Mouse (Mus musculus) liver, embryonic 13.5 days (tissue): ENCODE results near the gene Gna14. TPM values are rescaled to one million over a fixed set of nuclear protein-coding genes. Genes with fewer than 3 reads are reported as not detected.

Experiments used
- ATAC-seq: fragments of 200-750 bp; cut with Nextera tagmentation; 2 replicates; pipeline ENCODE4 v1.8.0; 2017; ENCODE audit warnings: low read depth, mild to moderate bottlenecking, moderate number of reproducible peaks, moderate library complexity
- DNase-seq: peaks from one replicate; pipeline ENCODE4 v3.0.0; 2022
- H3K27ac ChIP-seq: fragments of 300-500 bp; sonication (generic); 2 replicates; pipeline ENCODE4 v1.5.1; 2015; ENCODE audit warnings: moderate library complexity, mild to moderate bottlenecking, inconsistent platforms
- H3K27me3 ChIP-seq: fragments of 300-500 bp; sonication (generic); 2 replicates; pipeline ENCODE4 v1.6.1; 2015; ENCODE audit warnings: mild to moderate bottlenecking, inconsistent platforms
- H3K36me3 ChIP-seq: fragments of 300-500 bp; sonication (generic); 2 replicates; pipeline ENCODE4 v1.6.1; 2015; ENCODE audit warnings: mild to moderate bottlenecking, inconsistent platforms
- H3K4me1 ChIP-seq: fragments of 300-500 bp; sonication (generic); replicated peaks from 2 replicates; pipeline ENCODE4 v1.6.1; 2015; ENCODE audit warnings: inconsistent platforms
- H3K4me2 ChIP-seq: fragments of 300-500 bp; sonication (generic); 2 replicates; pipeline ENCODE4 v1.6.1; 2015; ENCODE audit warnings: inconsistent platforms, mild to moderate bottlenecking, moderate library complexity
- H3K4me3 ChIP-seq: fragments of 300-500 bp; sonication (generic); replicated peaks from 2 replicates; pipeline ENCODE4 v1.5.1; 2015; ENCODE audit warnings: mild to moderate bottlenecking, inconsistent platforms
- H3K9ac ChIP-seq: fragments of 300-500 bp; sonication (generic); 2 replicates; pipeline ENCODE4 v1.6.1; 2015; ENCODE audit warnings: mild to moderate bottlenecking, inconsistent platforms
- H3K9me3 ChIP-seq: fragments of 300-500 bp; sonication (generic); replicated peaks from 2 replicates; pipeline ENCODE4 v1.6.1; 2016; ENCODE audit warnings: inconsistent platforms
- WGBS: fragments of 180-500 bp; shearing (Covaris S2); methylation state at CpG from one replicate; pipeline ENCODE4 v1.1.7; 2015; ENCODE audit not compliant: insufficient replicate concordance; 5-methylcytosine and 5-hydroxymethylcytosine counted together
- polyA plus RNA-seq: library from polyadenylated mRNA; unstranded; fragments of >200 nt; fragmentation: Nextera tagmentation; extraction: Ambion mirVana; gene quantifications from 2 replicates; pipeline ENCODE4 v1.2.1, GENCODE M21; 2015

Gna14 gene
- polyA plus RNA-seq, 1 experiment from 2014 or later: 1.2 TPM

- Histone ChIP-seq H3K9ac (peak overlapping the region; percentile 56), H3K4me2 (peak overlapping the region; percentile 83), H3K4me1 (peaks cover 27% of the 10 kb centered on the region), H3K9me3 (no peaks in the 10 kb centered on the region), H3K36me3 (no peaks in the 10 kb centered on the region), H3K27ac (no peak overlapping the region), H3K4me3 (peak overlapping the region; percentile 57), H3K27me3 (peaks cover 26% of the 10 kb centered on the region)
- DNase-seq (no peak), ATAC-seq (peak; percentile 21)
- 4% methylated on average over 61 of the region's 61 CpGs for WGBS
Observed at GRCm38 (mm10) chr19:16436335-16437169, 990 bp downstream of the Gna14 start.

- H3K4me1 ChIP-seq: peaks cover 27% of the 10 kb centered on the region
- WGBS: 40% methylated on average over 4 of the region's 4 CpGs
- no peak overlapping the region for H3K27ac ChIP-seq
- H3K4me3 ChIP-seq: peak overlapping the region; percentile 57
- peak overlapping the region; percentile 83 for H3K4me2 ChIP-seq
- no peak for ATAC-seq
- H3K27me3 ChIP-seq: peaks cover 26% of the 10 kb centered on the region
- no peak for DNase-seq
- H3K9ac ChIP-seq: 0 out of 2 replicates have a peak overlapping the region, but pooled peaks have one; percentile 56
- no peaks in the 10 kb centered on the region for H3K9me3 ChIP-seq
- no peaks in the 10 kb centered on the region for H3K36me3 ChIP-seq
Observed at GRCm38 (mm10) chr19:16437170-16437483, 1.6 kb downstream of the Gna14 start.

- Histone ChIP-seq H3K4me1 (peaks cover 27% of the 10 kb centered on the region), H3K4me2 (0 out of 2 replicates have a peak overlapping the region, but pooled peaks have one; percentile 83), H3K36me3 (no peaks in the 10 kb centered on the region), H3K4me3 (no peak overlapping the region), H3K27me3 (peaks cover 26% of the 10 kb centered on the region), H3K27ac (no peak overlapping the region), H3K9me3 (no peaks in the 10 kb centered on the region), H3K9ac (no peak overlapping the region)
- DNase-seq (no peak), ATAC-seq (no peak)
- WGBS: 51% methylated on average over 5 of the region's 5 CpGs
Observed at GRCm38 (mm10) chr19:16437906-16438305, 2.3 kb downstream of the Gna14 start.

GRCm38 (mm10) chr19:16439278-16439677, 3.7 kb downstream of the Gna14 start:
- no peak for ATAC-seq
- WGBS: 77% methylated on average over 4 of the region's 4 CpGs
- Histone ChIP-seq H3K27ac (0 out of 2 replicates have a peak overlapping the region, but pooled peaks have one; percentile 9), H3K9me3 (no peaks in the 10 kb centered on the region), H3K9ac (no peak overlapping the region), H3K4me2 (no peak overlapping the region), H3K4me1 (peaks cover 27% of the 10 kb centered on the region), H3K27me3 (peaks cover 26% of the 10 kb centered on the region), H3K36me3 (no peaks in the 10 kb centered on the region), H3K4me3 (no peak overlapping the region)
- no peak for DNase-seq

- Histone ChIP-seq H3K27ac (no peak overlapping the region), H3K4me2 (no peak overlapping the region), H3K36me3 (no peaks in the 10 kb centered on the region), H3K27me3 (peaks cover 26% of the 10 kb centered on the region), H3K9me3 (no peaks in the 10 kb centered on the region), H3K9ac (no peak overlapping the region), H3K4me1 (peaks cover 27% of the 10 kb centered on the region), H3K4me3 (no peak overlapping the region)
- WGBS: 65% methylated on average over 13 of the region's 13 CpGs
- ATAC-seq: no peak
- DNase-seq: no peak
Observed at GRCm38 (mm10) chr19:16439834-16440233, 4.3 kb downstream of the Gna14 start.

- no peak overlapping the region for H3K4me3 ChIP-seq
- H3K36me3 ChIP-seq: no peaks in the 10 kb centered on the region
- no peak overlapping the region for H3K27ac ChIP-seq
- ATAC-seq: no peak
- no peaks in the 10 kb centered on the region for H3K9me3 ChIP-seq
- no peak overlapping the region for H3K4me2 ChIP-seq
- no peak overlapping the region for H3K9ac ChIP-seq
- peaks cover 12% of the 10 kb centered on the region for H3K4me1 ChIP-seq
- 71% methylated on average over 6 of the region's 6 CpGs for WGBS
- DNase-seq: no peak
- peaks cover 16% of the 10 kb centered on the region for H3K27me3 ChIP-seq
Observed at GRCm38 (mm10) chr19:16441329-16441728, 5.8 kb downstream of the Gna14 start.

GRCm38 (mm10) chr19:16443335-16443734, 7.8 kb downstream of the Gna14 start:
- ATAC-seq (no peak), DNase-seq (no peak)
- Histone ChIP-seq H3K9me3 (no peaks in the 10 kb centered on the region), H3K4me3 (no peak overlapping the region), H3K36me3 (no peaks in the 10 kb centered on the region), H3K9ac (no peak overlapping the region), H3K27ac (no peak overlapping the region), H3K4me1 (peaks cover 11% of the 10 kb centered on the region), H3K4me2 (no peak overlapping the region), H3K27me3 (no peaks in the 10 kb centered on the region)
- WGBS: 52% methylated on average over 5 of the region's 5 CpGs

- H3K9ac ChIP-seq: no peak overlapping the region
- H3K27me3 ChIP-seq: no peaks in the 10 kb centered on the region
- H3K27ac ChIP-seq: no peak overlapping the region
- WGBS: 81% methylated on average over 6 of the region's 6 CpGs
- no peaks in the 10 kb centered on the region for H3K9me3 ChIP-seq
- no peaks in the 10 kb centered on the region for H3K36me3 ChIP-seq
- DNase-seq (no peak), ATAC-seq (no peak)
- no peak overlapping the region for H3K4me2 ChIP-seq
- no peak overlapping the region for H3K4me3 ChIP-seq
- H3K4me1 ChIP-seq: peaks cover 17% of the 10 kb centered on the region
Observed at GRCm38 (mm10) chr19:16446612-16447011, 11.1 kb downstream of the Gna14 start.

- DNase-seq (no peak), ATAC-seq (no peak)
- H3K36me3 ChIP-seq: no peaks in the 10 kb centered on the region
- 73% methylated on average over 6 of the region's 6 CpGs for WGBS
- H3K27me3 ChIP-seq: no peaks in the 10 kb centered on the region
- H3K9me3 ChIP-seq: no peaks in the 10 kb centered on the region
- no peak overlapping the region for H3K4me3 ChIP-seq
- H3K4me1 ChIP-seq: peaks cover 17% of the 10 kb centered on the region
- H3K9ac ChIP-seq: no peak overlapping the region
- no peak overlapping the region for H3K4me2 ChIP-seq
- no peak overlapping the region for H3K27ac ChIP-seq
Observed at GRCm38 (mm10) chr19:16447832-16448621, 12.5 kb downstream of the Gna14 start.

GRCm38 (mm10) chr19:16448796-16449195, 13.2 kb downstream of the Gna14 start:
- no peak overlapping the region for H3K4me3 ChIP-seq
- no peaks in the 10 kb centered on the region for H3K9me3 ChIP-seq
- H3K27me3 ChIP-seq: no peaks in the 10 kb centered on the region
- ATAC-seq (no peak), DNase-seq (no peak)
- no peak overlapping the region for H3K27ac ChIP-seq
- no peak overlapping the region for H3K9ac ChIP-seq
- 26% methylated on average over 5 of the region's 5 CpGs for WGBS
- H3K4me1 ChIP-seq: peaks cover 17% of the 10 kb centered on the region
- no peak overlapping the region for H3K4me2 ChIP-seq
- no peaks in the 10 kb centered on the region for H3K36me3 ChIP-seq

GRCm38 (mm10) chr19:16450824-16451223, 15.3 kb downstream of the Gna14 start:
- Histone ChIP-seq H3K27me3 (no peaks in the 10 kb centered on the region), H3K27ac (no peak overlapping the region), H3K9ac (no peak overlapping the region), H3K4me2 (no peak overlapping the region), H3K4me1 (peaks cover 17% of the 10 kb centered on the region), H3K9me3 (no peaks in the 10 kb centered on the region), H3K4me3 (no peak overlapping the region), H3K36me3 (no peaks in the 10 kb centered on the region)
- 63% methylated on average over 3 of the region's 3 CpGs for WGBS
- ATAC-seq (no peak), DNase-seq (no peak)
